7 mouse cellular contexts compared by ENCODE assay signal in the genomic region with DNA sequence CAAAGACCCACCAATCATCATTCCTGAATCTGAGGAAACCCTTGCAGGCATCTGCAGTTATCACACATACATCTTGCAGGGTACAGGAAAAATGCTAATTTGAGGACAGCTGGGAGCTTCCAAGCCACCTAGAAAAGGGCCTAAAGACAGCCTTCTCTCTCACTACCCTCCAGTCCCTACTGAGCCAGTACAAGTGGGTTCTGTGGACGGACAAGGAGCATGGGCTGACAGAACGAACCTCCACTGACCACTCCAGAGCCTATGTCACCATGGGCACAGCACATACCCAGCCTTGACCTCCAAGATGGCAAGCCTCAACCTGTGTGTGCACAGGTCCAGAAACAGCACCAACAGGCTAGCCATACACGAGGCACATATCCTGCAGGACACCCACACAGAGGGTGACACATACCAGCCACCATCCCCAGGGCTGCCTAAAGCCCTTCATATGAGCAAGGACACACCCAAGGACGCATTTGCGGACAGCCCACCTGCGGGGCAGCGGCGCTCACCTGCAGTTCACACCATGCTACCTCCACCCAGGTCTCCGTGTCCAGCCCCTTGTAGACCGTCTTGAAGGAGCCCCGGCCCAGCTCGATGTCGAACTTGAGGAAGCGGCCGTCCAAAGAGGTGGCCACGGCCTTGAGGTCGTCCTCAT. TPM values are rescaled to one million over a fixed set of nuclear protein-coding genes. Genes with fewer than 3 reads are reported as not detected.
DNase-seq lines count a peak whose midpoint lies in the region; ATAC-seq and TF ChIP-seq lines count a peak whose summit lies in the region.

No protein-coding gene starts in this region.

- no peak for ATAC-seq in forebrain, embryonic 13.5 days
- no peak for ATAC-seq in limb, embryonic 11.5 days (ENCODE audit: insufficient number of reproducible peaks, low FRiP score, low TSS enrichment, low read depth)

- peaks cover 43% of the 10 kb centered on the region for H3K4me1 ChIP-seq in forebrain, embryonic 13.5 days
- H3K4me1 ChIP-seq in limb, embryonic 11.5 days (ENCODE audit: control insufficient read depth, insufficient read depth, low read length), result peaks cover 13% of the 10 kb centered on the region

- peak overlapping the region; percentile 74 for H3K4me3 ChIP-seq in left cerebral cortex, adult 2 months
- H3K4me3 ChIP-seq in forebrain, embryonic 13.5 days, result peak overlapping the region; percentile 93
- H3K4me3 ChIP-seq in limb, embryonic 11.5 days (ENCODE audit: low read depth, low read length), result peak overlapping the region; percentile 69

- H3K36me3 ChIP-seq in forebrain, embryonic 13.5 days (ENCODE audit: poor library complexity, severe bottlenecking), result peaks cover 11% of the 10 kb centered on the region; the same call in 1 of the 2 replicates
- no peaks in the 10 kb centered on the region for H3K36me3 ChIP-seq in limb, embryonic 11.5 days (ENCODE audit: control insufficient read depth, insufficient read depth, low read length)

- peak overlapping the region; percentile 87 for H3K9ac ChIP-seq in forebrain, embryonic 13.5 days
- H3K9ac ChIP-seq in limb, embryonic 11.5 days (ENCODE audit: low read length), result no peak overlapping the region; the same call in 1 of the 2 replicates

- intact Hi-C loops in left cerebral cortex, adult 2 months (cut with DNase I), result loop anchor here (2.0 kb wide), 2 partner anchors 27 to 77 kb away; no protein-coding TSS in a partner anchor

- H3K9me3 ChIP-seq in forebrain, embryonic 13.5 days (replicated peaks), result no peaks in the 10 kb centered on the region
- H3K9me3 ChIP-seq in limb, embryonic 11.5 days (ENCODE audit: control insufficient read depth, low read length), result no peaks in the 10 kb centered on the region

- no peak for DNase-seq in left cerebral cortex, adult 2 months (ENCODE audit: extremely low spot score in 1 of 2, low spot score in 2 of 2)
- DNase-seq in left cerebral cortex, adult 8-10 months (ENCODE audit: low spot score in 2 of 2), result no peak
- peak; percentile 56 for DNase-seq in limb, embryonic 11.5 days (ENCODE audit: low spot score)
- DNase-seq in skeletal muscle tissue, adult 2 months (ENCODE audit: low read depth, low spot score), result peak; percentile 59
- DNase-seq in layer of hippocampus, adult 8-10 months (ENCODE audit: low spot score in 2 of 2), result no peak
- no peak for DNase-seq in thymus, adult 18-20 months

- TF ChIP-seq CTCF in left cerebral cortex, adult 2 months (IDR thresholded peaks at IDR 0.05), result no peak

- 18% methylated on average over 17 of the region's 17 CpGs for WGBS in forebrain, embryonic 13.5 days
- WGBS in limb, embryonic 11.5 days, result 20% methylated on average over 17 of the region's 17 CpGs

- peak overlapping the region; percentile 90 for H3K27ac ChIP-seq in left cerebral cortex, adult 2 months
- H3K27ac ChIP-seq in forebrain, embryonic 13.5 days, result 0 out of 2 replicates have a peak overlapping the region, but pooled peaks have one; percentile 90
- no peak overlapping the region for H3K27ac ChIP-seq in limb, embryonic 11.5 days (replicated peaks; ENCODE audit: low read depth, low read length)

- H3K27me3 ChIP-seq in forebrain, embryonic 13.5 days, result peaks cover 13% of the 10 kb centered on the region; the same call in 1 of the 2 replicates
- peaks cover 57% of the 10 kb centered on the region for H3K27me3 ChIP-seq in limb, embryonic 11.5 days (ENCODE audit: control insufficient read depth, insufficient read depth, low read length)

- peak overlapping the region; percentile 94 for H3K4me2 ChIP-seq in forebrain, embryonic 13.5 days
- peak overlapping the region; percentile 95 for H3K4me2 ChIP-seq in limb, embryonic 11.5 days (ENCODE audit: low read depth, severe bottlenecking)

RNA-seq across cellular contexts. Expression of gene Wnk2, which starts 1.6 kb away (rescaled TPM):
- total RNA-seq in left cerebral cortex, adult 2 months (2021), result 100 to 1,000 TPM; 129 to 145 TPM
- total RNA-seq in left cerebral cortex, adult 8-10 months (2022), result 100 to 1,000 TPM; 115 to 126 (median 123) TPM
- polyA plus RNA-seq in forebrain, embryonic 13.5 days (2015; fragmentation: Nextera tagmentation; extraction: Ambion mirVana), result 15.0 and 17.0 TPM in 2 replicates
- 0.87 and 1.0 TPM in 2 replicates for polyA plus RNA-seq in limb, embryonic 11.5 days (2014; fragmentation: Nextera tagmentation; extraction: Ambion mirVana)
- 100 to 1,000 TPM in 2 of 4 experiments, 10 to 100 TPM in 2; 90.3 to 125 (median 102) TPM for total RNA-seq in layer of hippocampus, adult 8-10 months (2022)

RNA-seq across cellular contexts. Expression of gene Ninj1, which starts 41.1 kb away (rescaled TPM):
- total RNA-seq in left cerebral cortex, adult 2 months (2021), result 10 to 100 TPM; 17.8 to 19.7 TPM
- total RNA-seq in left cerebral cortex, adult 8-10 months (2022), result 10 to 100 TPM; 20.1 to 21.3 (median 21.0) TPM
- polyA plus RNA-seq in forebrain, embryonic 13.5 days (2015; fragmentation: Nextera tagmentation; extraction: Ambion mirVana), result 15.5 and 16.7 TPM in 2 replicates
- polyA plus RNA-seq in limb, embryonic 11.5 days (2014; fragmentation: Nextera tagmentation; extraction: Ambion mirVana), result 23.6 and 24.4 TPM in 2 replicates
- 10 to 100 TPM; 17.8 to 27.6 (median 21.7) TPM for total RNA-seq in layer of hippocampus, adult 8-10 months (2022)

Comparison
In these comparisons a context has a peak if more than half of its experiments do, and no peak if none do; other contexts are left out.
1. DNase-seq: peak in limb, embryonic 11.5 days (single experiment) and skeletal muscle tissue, adult 2 months (single experiment); none in left cerebral cortex, adult 2 months (0 of 2), left cerebral cortex, adult 8-10 months (0 of 2), layer of hippocampus, adult 8-10 months (0 of 2) and thymus, adult 18-20 months (0 of 2).
2. Peak in every context shown above with its lines, with median percentiles within 50 percentile points of each other: H3K4me3 ChIP-seq.